Mouse (Mus musculus): ENCODE measurements around the gene Galntl6. TPM values are rescaled to one million over a fixed set of nuclear protein-coding genes. Genes with fewer than 3 reads are reported as not detected.

Galntl6 gene
- total RNA-seq, 1 experiment from 2014 or later: not detected

DNA sequence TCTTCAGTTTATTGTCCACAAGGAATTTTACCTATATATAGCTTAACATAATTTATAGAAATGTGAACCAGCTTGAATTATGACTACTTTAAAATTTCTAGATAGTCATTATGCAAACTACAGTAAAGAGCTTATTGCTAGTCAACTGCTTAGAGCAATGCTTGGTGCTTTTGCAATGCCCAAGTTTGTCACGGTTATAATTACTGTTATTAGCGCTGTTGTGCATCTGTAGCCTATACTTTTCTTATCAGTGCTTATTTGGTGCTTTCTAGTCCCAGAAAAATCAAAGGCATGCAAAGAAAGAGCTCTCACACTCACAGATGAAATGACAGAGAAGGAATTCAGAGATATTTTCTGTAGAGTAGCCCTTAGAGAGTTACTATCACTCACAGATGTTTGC lies 599.0 kb downstream of the Galntl6 start:
- ATAC-seq (replicated peaks; ENCODE audit: low read depth, poor library complexity, severe bottlenecking): no peak

DNA sequence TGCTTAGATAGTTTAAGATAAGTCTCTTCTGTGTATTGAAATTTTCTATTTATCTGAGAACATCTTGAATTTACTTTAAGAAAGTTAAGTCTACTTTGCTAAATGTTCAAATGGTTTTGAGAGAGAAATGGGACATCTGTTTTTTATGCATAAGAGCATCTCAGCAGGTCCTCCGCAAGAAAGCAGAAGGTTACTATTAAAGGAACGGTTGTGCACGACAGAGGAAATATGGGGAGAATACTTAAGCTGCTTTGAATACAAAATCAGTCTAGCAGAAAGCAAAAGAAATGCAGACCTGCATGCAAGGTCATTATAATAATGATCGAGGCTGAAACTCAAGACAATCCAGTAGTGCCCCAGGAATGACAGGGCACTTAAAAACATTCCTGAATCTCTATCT lies 621.0 kb downstream of the Galntl6 start:
- no peak for ATAC-seq (replicated peaks; ENCODE audit: low read depth, poor library complexity, severe bottlenecking)

DNA sequence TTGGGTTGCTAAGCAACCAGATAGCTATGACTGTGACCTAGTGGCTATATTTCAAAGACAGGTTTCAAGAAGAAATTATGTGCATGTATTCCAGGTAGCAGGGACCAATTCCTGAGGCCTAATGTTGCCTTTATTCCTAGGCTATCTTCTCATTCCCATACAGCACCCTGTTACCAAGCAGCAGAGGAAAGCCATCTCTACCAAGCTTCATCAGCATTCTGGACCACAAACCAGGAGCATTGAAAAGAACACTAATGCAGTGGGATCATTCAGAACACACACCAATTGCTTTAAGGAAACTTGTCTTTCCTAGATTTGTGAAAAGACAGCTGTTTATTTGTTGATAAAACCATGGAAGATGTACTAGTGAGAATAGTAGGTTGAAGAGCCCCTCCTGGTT lies 622.4 kb downstream of the Galntl6 start:
- no peak for ATAC-seq (replicated peaks; ENCODE audit: low read depth, poor library complexity, severe bottlenecking)

DNA sequence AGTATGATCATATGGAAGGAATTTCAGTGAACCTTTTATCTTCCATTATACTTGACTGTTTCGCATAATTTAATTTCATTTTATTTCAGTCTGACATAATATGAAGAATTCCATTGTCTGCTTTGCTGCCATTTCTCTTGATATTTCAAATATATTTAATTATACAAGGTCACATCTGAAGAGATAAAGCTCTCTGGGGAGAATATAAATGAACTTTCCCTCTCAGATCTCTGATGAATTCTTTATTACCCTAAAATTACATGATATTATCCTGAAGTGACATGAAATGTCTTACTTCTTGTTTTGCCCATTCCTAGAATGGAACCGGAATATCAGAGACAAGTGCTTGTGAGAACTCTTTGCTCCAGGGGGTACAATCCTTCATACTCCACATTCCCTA lies 647.0 kb downstream of the Galntl6 start:
- no peak for ATAC-seq (replicated peaks; ENCODE audit: low read depth, poor library complexity, severe bottlenecking)

DNA sequence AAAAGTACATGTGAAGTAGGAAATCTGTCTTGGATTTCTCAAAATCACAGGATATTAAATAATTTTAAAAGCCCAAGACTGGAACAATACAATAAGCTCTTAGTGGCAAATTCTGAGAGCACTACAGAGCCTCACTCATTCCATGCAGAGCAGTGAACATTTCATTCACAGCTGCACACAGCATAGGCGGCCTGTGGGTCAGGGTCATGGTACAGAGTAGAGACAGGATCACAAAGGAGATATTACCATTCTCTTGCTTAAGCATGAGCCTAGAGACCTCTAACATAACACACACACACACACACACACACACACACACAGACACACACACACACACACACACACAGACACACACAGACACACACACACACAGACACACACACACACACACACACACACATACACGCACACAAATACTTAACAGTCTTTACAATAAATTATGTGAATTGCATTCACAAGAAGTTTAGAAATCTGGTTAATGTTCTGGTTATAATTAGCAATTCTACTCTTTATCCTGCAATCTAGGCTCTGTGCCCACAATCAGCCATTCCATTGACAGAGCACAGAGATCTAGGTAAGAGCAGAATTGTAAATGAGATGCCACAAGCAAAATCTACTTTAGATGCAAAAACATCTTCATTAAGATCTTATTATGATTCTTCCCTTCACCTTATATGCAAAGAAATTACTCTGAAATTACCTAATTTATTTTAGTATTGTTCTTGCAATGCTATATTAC lies 653.7 kb downstream of the Galntl6 start:
- no peak for ATAC-seq (replicated peaks; ENCODE audit: low read depth, poor library complexity, severe bottlenecking)

DNA sequence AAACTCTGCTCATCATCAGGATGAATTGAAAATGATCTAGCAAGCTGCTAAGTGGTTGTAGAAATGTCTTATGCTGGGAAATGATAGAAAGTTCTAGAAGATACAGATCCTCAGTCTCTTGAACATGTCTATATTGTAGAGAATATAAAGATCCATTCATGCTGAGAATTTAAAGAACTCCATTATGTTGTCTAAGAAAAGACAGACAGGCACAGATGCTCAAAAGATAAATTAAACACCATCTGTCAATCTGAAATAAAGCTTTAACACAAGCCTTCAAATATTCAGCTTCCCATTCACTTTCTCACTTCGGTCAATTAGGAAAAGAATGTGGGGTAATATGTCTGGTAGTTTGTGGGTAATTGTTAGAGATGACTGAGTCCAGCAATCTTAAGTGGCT lies 658.8 kb downstream of the Galntl6 start:
- ATAC-seq (replicated peaks; ENCODE audit: low read depth, poor library complexity, severe bottlenecking): no peak

DNA sequence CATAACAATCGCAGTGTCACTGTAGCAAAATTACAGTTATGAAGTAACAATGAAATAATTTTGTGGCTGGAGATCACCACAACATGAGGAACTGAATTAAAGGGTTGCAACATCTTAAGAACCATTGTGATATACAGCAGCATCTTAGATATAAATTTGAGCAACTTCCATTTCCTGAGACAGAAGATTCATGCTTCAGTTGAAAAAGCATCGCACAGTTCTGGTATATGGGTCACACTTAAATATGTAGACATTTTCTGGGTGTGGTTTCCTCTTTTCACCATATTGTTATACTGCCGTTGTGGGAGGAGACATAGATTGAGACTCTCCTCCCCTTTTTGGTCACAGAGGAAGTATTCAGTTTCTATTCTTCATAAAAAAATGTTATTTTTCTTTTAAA lies 667.6 kb downstream of the Galntl6 start:
- ATAC-seq (replicated peaks; ENCODE audit: low read depth, poor library complexity, severe bottlenecking): 0 out of 2 replicates have a peak, but pooled peaks have one; percentile 3

DNA sequence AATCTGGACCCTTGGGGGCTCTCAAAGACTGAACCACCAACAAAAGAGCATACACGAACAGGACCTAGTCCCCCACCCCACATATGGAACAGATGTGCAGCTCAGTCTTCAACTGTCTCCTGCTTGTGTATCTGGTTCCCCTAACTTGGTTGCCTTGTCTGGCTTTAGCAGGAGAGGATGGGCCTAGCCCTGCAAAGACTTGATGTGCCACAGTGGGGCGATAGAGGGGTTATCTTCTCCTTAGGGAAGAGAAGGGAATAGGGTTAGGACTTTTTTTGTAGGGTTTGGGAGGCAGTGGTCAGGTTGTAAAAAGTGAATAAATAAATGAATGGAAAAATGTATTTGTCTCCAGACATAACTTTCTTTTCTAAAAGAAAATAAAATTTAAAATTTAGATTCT lies 678.2 kb downstream of the Galntl6 start:
- no peak for ATAC-seq (replicated peaks; ENCODE audit: low read depth, poor library complexity, severe bottlenecking)

DNA sequence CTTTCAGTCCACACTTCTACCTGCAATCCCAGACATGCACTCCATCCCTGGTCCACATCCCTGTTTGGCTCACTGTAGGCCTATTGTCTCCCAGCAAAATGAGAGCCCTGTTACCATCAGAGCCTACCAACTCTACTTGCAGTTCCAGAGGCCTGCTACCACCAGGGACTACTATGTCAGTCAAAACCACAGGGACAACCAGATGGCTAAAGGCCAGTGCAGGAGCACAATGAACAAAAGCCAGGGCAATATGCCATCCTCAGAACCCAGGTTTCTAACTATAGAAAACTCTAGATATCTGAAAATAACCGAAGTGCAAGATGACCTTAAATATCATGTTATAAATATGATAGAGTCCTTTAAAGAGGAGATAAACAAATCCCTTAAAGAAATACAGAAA lies 683.7 kb downstream of the Galntl6 start:
- ATAC-seq (replicated peaks; ENCODE audit: low read depth, poor library complexity, severe bottlenecking): no peak

DNA sequence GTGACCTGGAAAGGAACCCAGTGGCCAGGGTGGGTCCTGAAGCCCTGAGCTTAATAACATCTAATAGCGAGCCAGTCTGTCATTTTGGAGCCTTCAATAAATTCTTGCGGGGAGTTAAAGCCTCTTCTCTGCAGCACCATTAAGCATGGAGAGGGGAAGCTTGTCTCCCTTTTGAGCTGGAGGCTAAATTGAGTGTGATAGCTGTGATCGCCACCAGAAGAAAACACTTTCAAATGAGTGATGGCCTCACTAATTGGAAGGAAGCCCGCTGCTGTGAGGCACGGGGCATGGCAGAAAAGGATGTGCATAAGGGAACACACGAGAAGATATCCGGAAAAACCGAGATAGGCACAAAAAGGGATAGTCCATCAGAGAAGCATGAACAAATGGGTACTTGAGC lies 694.6 kb downstream of the Galntl6 start:
- no peak for ATAC-seq (replicated peaks; ENCODE audit: low read depth, poor library complexity, severe bottlenecking)

DNA sequence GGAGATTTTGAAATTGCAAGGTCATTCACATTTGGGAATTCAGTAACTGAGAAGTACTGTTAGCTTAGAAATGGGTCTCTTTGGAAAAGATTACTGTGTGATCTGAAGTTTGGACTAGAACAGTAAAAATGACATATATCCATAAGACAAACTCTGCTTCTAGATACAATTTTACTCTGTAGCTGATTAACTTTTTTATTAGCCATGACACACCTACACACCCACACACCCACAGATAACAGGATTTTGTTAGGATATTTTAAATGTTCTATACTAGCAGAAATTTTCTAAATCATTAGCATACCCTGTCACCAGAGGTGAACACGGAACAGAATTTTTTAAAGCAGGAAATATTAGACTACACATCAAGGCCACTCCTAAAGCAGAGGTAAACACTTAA lies 722.7 kb downstream of the Galntl6 start:
- no peak for ATAC-seq (replicated peaks; ENCODE audit: low read depth, poor library complexity, severe bottlenecking)

DNA sequence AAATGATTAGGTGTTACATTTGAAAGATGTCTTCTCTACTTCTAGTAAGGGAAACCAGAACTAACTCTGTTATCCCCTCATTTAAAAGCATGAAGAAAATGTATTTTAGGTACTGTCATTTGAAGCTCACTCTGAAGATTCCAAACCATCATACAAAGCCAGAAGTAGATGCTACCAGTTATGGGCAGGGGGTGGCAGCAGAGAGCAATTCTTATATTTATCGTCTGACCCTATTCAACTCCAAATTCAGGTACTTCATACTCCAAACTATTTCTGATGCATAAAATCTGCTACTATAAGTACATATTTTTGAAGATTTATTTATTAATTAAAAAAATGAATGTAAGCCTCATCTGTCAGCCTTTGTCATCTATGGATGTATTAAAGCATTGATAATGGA lies 765.5 kb downstream of the Galntl6 start:
- ATAC-seq (replicated peaks; ENCODE audit: low read depth, poor library complexity, severe bottlenecking): 0 out of 2 replicates have a peak, but pooled peaks have one; percentile 50

DNA sequence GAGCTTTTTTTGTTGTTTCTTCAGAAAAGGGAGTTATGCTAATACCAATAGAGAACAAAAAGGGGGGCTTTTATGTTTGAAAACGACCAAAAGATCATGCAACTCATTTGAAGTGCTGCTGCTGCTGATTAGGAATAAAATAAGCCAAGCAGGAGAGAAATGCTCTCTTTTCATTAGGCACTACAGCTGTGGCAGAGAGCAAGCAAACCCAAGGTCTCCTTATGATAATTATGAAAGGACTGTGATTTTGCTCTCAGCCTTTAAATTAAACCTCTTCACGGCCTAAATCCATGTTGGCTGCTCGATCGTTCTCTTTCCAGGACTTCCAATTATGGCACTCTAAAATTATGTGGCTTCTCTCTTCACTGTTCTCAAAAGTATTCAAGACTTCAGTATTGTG lies 825.7 kb downstream of the Galntl6 start:
- ATAC-seq (replicated peaks; ENCODE audit: low read depth, poor library complexity, severe bottlenecking): no peak

DNA sequence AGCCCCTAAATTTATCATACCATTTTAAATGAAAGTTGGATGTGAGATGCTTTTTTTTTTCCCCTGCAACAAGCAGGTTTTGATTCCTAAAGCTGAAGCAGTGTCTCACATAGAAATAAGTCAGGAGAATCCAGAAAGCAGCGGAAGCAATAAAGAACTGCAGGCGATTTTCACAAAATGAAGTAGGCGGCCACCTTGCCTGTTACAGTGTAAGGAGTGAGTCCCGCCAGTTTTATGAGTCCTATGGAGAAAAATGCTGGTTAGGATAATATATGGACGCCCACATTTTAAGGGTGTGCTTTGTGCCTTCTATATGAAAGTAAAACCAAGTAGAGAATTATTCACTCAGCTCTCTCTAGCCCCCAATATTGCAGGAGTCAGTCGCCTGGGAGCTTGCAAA lies 827.5 kb downstream of the Galntl6 start:
- ATAC-seq (replicated peaks; ENCODE audit: low read depth, poor library complexity, severe bottlenecking): no peak

DNA sequence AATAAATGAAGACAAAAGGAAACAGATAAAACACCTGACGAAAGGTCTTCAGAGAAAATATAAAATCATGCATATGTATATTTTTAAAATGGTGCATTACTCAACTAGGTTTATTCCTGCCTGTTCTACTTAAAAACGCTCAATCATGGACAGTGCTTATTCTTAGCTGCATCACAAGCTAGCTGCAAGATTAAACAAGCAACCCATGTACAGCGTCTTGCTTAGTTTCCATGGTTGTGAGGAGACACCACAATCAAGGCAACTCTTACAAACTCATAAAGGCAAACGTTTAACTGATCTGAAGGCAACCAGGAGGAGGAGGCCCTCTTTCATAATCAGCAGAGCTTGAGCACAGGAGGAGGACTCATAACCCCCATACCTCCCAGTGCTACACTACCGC lies 830.7 kb downstream of the Galntl6 start:
- no peak for ATAC-seq (replicated peaks; ENCODE audit: low read depth, poor library complexity, severe bottlenecking)

DNA sequence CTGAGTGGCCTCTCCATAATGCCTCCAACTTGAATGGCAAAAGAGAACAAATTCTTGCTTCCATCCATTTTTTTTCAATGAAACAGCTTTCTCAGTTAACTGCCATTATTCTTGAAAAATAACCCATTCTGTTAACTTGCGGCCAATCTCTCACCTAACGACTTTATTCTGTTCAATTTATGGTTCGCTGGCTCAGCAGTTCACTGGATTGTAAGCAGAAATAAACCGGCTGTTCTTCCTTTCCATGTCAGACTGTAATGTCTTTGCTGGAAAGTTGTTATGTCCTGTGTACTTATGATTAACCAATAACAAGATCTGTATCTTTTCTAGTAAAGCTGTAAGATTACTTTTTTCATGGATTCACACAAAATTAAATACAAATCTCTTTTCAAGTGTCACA lies 837.8 kb downstream of the Galntl6 start:
- ATAC-seq (replicated peaks; ENCODE audit: low read depth, poor library complexity, severe bottlenecking): no peak

DNA sequence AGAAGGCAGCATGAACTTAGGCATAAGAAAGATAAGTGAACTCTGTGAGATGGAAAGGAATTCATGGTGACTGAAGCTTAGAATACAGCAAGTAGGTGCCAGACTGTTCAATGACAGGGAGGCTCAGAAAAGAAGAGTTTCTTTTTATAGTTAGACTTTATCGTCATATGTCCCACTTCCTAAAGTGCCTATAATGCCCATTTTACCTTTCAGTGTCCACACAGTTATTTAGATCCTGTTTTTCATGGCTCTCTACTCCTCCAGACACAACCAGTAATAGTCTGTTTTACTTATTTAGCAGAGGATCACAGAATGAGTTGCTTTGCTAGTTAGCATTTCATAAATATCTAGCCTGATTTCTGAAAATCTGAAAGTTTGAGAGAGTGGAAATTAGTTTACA lies 838.7 kb downstream of the Galntl6 start:
- ATAC-seq (replicated peaks; ENCODE audit: low read depth, poor library complexity, severe bottlenecking): no peak

DNA sequence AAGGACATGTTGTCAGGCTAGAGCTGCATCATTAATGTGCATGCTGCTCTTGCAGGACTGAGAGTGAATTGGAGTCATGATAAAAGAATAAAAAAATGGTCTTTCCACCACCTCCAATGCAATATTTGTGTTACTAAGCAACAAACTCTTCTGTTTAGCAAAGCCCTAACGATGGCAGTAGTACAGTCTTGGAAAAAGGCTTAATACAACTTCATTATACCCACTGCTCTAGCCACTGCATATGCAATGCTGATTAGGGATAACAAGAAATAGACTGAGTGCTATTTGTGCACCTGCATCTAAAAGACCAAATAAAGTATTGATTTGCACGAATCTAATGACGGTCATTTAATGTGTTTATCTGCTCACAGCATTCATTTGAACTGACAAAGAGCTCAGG lies 880.2 kb downstream of the Galntl6 start:
- ATAC-seq (replicated peaks; ENCODE audit: low read depth, poor library complexity, severe bottlenecking): no peak

DNA sequence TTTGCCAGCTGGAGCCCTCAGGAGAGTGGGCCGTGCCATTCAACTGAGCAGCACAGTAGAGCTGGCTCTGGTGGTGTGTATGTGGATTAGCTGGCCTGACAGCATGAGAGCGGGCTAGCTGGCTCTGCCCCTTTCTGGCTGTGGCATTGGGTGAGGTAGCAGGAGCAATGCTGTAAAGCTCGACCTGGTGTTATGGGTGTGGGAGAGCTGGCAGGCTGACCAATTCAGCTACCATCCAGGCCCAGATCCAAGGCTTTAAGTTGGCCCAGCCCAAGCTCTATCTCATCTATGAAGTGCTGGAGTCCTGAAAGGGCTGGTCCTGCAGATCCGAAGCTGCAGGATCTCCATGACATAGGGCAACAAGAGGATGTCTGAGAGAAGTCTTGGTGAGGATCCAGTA lies 886.9 kb downstream of the Galntl6 start:
- no peak for ATAC-seq (replicated peaks; ENCODE audit: low read depth, poor library complexity, severe bottlenecking)

DNA sequence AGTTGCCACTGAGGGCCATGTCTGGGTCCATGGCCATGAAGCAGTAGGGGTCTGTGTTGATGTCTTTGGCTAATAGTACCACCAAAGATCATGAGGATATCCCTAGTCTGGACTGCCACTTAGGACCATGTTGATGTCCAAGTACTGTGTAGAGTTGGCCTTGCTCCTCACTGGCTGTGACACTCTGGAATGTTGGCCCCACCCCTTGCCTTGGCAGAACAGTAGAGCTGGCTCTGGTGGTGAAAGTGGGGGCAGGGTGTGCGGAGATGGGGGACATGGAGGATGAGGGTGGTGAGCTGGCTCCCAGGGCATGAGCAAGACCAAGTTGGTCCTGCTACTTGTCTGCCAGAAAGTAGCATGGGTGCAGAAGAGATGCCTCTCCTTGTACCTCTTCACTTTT lies 887.3 kb downstream of the Galntl6 start:
- ATAC-seq (replicated peaks; ENCODE audit: low read depth, poor library complexity, severe bottlenecking): no peak

DNA sequence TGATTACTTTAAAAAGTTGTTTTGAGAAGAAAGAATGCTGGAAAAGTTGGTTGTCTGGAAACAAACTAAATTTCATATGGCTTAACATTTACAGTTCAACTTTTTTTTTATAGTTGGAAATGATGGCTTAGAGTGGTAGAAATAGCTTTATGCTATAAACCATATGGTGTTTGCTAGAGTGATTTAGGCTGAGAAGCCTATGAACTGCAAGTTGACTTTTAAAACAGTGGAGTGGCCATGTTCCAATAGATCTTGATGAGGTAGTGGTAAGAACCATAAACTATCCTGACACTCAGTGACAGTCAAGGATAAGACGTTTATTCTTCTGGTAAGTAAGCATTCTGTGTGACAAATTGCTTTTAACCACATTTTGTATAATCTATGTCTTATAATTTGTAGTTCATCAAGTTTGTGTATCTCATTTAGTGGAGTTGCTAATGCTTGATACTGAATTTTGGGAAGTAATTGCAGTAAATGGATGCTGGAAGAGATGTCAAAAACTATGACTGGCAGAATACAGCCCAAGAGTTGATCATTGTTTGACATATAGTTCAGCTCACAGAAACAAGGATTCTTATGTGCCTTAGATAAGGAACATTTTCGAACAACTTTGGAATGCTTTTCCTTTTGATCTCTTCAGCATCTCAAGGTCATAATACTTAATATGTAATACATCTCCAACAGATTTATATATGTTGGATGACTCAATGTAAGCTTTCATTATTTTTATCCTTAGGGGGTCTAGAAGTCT lies 888.8 kb downstream of the Galntl6 start:
- no peak for ATAC-seq (replicated peaks; ENCODE audit: low read depth, poor library complexity, severe bottlenecking)

Data from common myeloid progenitor, adult 5-6 weeks (primary cell).